Mouse (Mus musculus): Measurements from ENCODE around the gene Sema3b. TPM values are rescaled to one million over a fixed set of nuclear protein-coding genes. Genes with fewer than 3 reads are reported as not detected.

The Sema3b gene
- total and polyA plus RNA-seq, 2 experiments = 0.37 to 0.83 TPM

GRCm38 (mm10) chr9:107547957-107548356 lies 61.1 kb downstream of the Sema3b start:
- H3K27me3 ChIP-seq (ENCODE audit: control insufficient read depth, insufficient read depth, low read length) = no peaks in the 10 kb centered on the region
- H3K36me3 ChIP-seq (ENCODE audit: control insufficient read depth, insufficient read depth, low read length) = no peaks in the 10 kb centered on the region
- DNase-seq (ENCODE audit: extremely low read depth, low read depth, low spot score) = no peak
- no peak overlapping the region for H3K4me3 ChIP-seq (ENCODE audit: insufficient read depth, low read depth, low read length)
- H3K4me1 ChIP-seq (ENCODE audit: control insufficient read depth, insufficient read depth, low read length) = peaks cover 8% of the 10 kb centered on the region; the same call in 1 of the 2 replicates
- H3K9ac ChIP-seq (ENCODE audit: low read depth, low read length) = no peak overlapping the region
- H3K79me2 ChIP-seq (ENCODE audit: control insufficient read depth, insufficient read depth, low read length) = no peaks in the 10 kb centered on the region
- TF ChIP-seq CTCF (IDR thresholded peaks at IDR 0.05; ENCODE audit: low read depth, low read length) (no peak), POLR2A (IDR thresholded peaks at IDR 0.05; ENCODE audit: extremely low read depth, insufficient read depth, low read length) (no peak)
- 82% methylated on average over 5 of the region's 5 CpGs for WGBS
- no peak overlapping the region for H3K27ac ChIP-seq (replicated peaks; ENCODE audit: insufficient read depth, low read depth, low read length)

Other genes with a start within 250 kb of the Sema3b start
- gene Cacna2d2, start 209.6 kb downstream of the Sema3b start, total RNA-seq (2014; rRNA removed) = not detected in 2 replicates
- not detected in 2 replicates for gene Cacna2d2, start 209.6 kb downstream of the Sema3b start, polyA plus RNA-seq (2012; rRNA removed)
- gene Tmem115, start 75.3 kb downstream of the Sema3b start, total RNA-seq (2014; rRNA removed) = 10.9 and 14.0 TPM in 2 replicates
- gene Tmem115, start 75.3 kb downstream of the Sema3b start, polyA plus RNA-seq (2012; rRNA removed) = 40.2 and 47.3 TPM in 2 replicates
- gene Cyb561d2, start 67.0 kb downstream of the Sema3b start, total RNA-seq (2014; rRNA removed) = 11.0 and 11.9 TPM in 2 replicates
- gene Cyb561d2, start 67.0 kb downstream of the Sema3b start, polyA plus RNA-seq (2012; rRNA removed) = 31.0 and 33.7 TPM in 2 replicates
- 18.5 and 21.7 TPM in 2 replicates for gene Nprl2, start 67.0 kb downstream of the Sema3b start, total RNA-seq (2014; rRNA removed)
- 24.8 and 26.8 TPM in 2 replicates for gene Nprl2, start 67.0 kb downstream of the Sema3b start, polyA plus RNA-seq (2012; rRNA removed)
- gene Zmynd10, start 61.9 kb downstream of the Sema3b start, total RNA-seq (2014; rRNA removed) = 0.27 and 0.28 TPM in 2 replicates
- gene Zmynd10, start 61.9 kb downstream of the Sema3b start, polyA plus RNA-seq (2012; rRNA removed) = 0.10 and 0.20 TPM in 2 replicates
- gene Rassf1, start 57.7 kb downstream of the Sema3b start, total RNA-seq (2014; rRNA removed) = 6.0 and 6.6 TPM in 2 replicates
- 5.0 and 7.0 TPM in 2 replicates for gene Rassf1, start 57.7 kb downstream of the Sema3b start, polyA plus RNA-seq (2012; rRNA removed)
- 22.6 and 27.4 TPM in 2 replicates for gene Tusc2, start 46.0 kb downstream of the Sema3b start, total RNA-seq (2014; rRNA removed)
- gene Tusc2, start 46.0 kb downstream of the Sema3b start, polyA plus RNA-seq (2012; rRNA removed) = 52.8 and 58.1 TPM in 2 replicates
- 38.4 and 49.0 TPM in 2 replicates for gene Hyal2, start 41.3 kb downstream of the Sema3b start, total RNA-seq (2014; rRNA removed)
- gene Hyal2, start 41.3 kb downstream of the Sema3b start, polyA plus RNA-seq (2012; rRNA removed) = 64.1 and 66.3 TPM in 2 replicates
- 33.2 TPM in 2 replicates for gene Hyal1, start 32.3 kb downstream of the Sema3b start, total RNA-seq (2014; rRNA removed)
- 35.1 and 43.4 TPM in 2 replicates for gene Hyal1, start 32.3 kb downstream of the Sema3b start, polyA plus RNA-seq (2012; rRNA removed)
- 12.3 and 12.8 TPM in 2 replicates for gene Naa80, start 30.3 kb downstream of the Sema3b start, total RNA-seq (2014; rRNA removed)
- gene Naa80, start 30.3 kb downstream of the Sema3b start, polyA plus RNA-seq (2012; rRNA removed) = 88.5 and 130 TPM in 2 replicates
- gene Hyal3, start 28.4 kb downstream of the Sema3b start, total RNA-seq (2014; rRNA removed) = 0.13 and 0.18 TPM in 2 replicates
- gene Hyal3, start 28.4 kb downstream of the Sema3b start, polyA plus RNA-seq (2012; rRNA removed) = 0.29 and 0.54 TPM in 2 replicates
- gene Ifrd2, start 21.6 kb downstream of the Sema3b start, total RNA-seq (2014; rRNA removed) = 21.5 and 32.2 TPM in 2 replicates
- 54.6 and 56.2 TPM in 2 replicates for gene Ifrd2, start 21.6 kb downstream of the Sema3b start, polyA plus RNA-seq (2012; rRNA removed)
- 31.6 and 44.8 TPM in 2 replicates for gene Gnai2, start 26.1 kb upstream of the Sema3b start, total RNA-seq (2014; rRNA removed)
- gene Gnai2, start 26.1 kb upstream of the Sema3b start, polyA plus RNA-seq (2012; rRNA removed) = 117 and 122 TPM in 2 replicates
- gene Slc38a3, start 60.3 kb upstream of the Sema3b start, total RNA-seq (2014; rRNA removed) = 982 and 1,378 TPM in 2 replicates
- 3,567 and 4,585 TPM in 2 replicates for gene Slc38a3, start 60.3 kb upstream of the Sema3b start, polyA plus RNA-seq (2012; rRNA removed)
- 3.2 and 6.3 TPM in 2 replicates for gene Gnat1, start 70.5 kb upstream of the Sema3b start, total RNA-seq (2014; rRNA removed)
- gene Gnat1, start 70.5 kb upstream of the Sema3b start, polyA plus RNA-seq (2012; rRNA removed) = 5.5 and 7.1 TPM in 2 replicates
- gene Sema3f, start 101.2 kb upstream of the Sema3b start, total RNA-seq (2014; rRNA removed) = 3.5 and 4.6 TPM in 2 replicates
- 6.7 and 8.9 TPM in 2 replicates for gene Sema3f, start 101.2 kb upstream of the Sema3b start, polyA plus RNA-seq (2012; rRNA removed)
- 46.2 and 48.3 TPM in 2 replicates for gene Rbm5, start 161.8 kb upstream of the Sema3b start, total RNA-seq (2014; rRNA removed)
- 18.1 and 31.3 TPM in 2 replicates for gene Rbm5, start 161.8 kb upstream of the Sema3b start, polyA plus RNA-seq (2012; rRNA removed)

Data from liver, adult 2 months (tissue).